Mouse (Mus musculus) CH12.LX (cell line): ENCODE measurements around the gene Myo3b.

Source experiments
- IRF4 ChIP-seq: IDR thresholded peaks from 2 replicates; pipeline ENCODE4 v1.6.1; 2014; ENCODE audit warnings: low read depth, mild to moderate bottlenecking, inconsistent platforms, low read length, improper control_type of control experiment
- NELFE ChIP-seq: IDR thresholded peaks from 2 replicates; pipeline ENCODE4 v1.6.1; 2011; ENCODE audit warnings: low read depth, low read length, improper control_type of control experiment

GRCm38 (mm10) chr2:70345126-70345525 lies 306.2 kb downstream of the Myo3b start:
- no peak for TF ChIP-seq IRF4
- TF ChIP-seq NELFE: no peak
